ENCODE assay signal across 25 mouse cellular contexts in the genomic region with DNA sequence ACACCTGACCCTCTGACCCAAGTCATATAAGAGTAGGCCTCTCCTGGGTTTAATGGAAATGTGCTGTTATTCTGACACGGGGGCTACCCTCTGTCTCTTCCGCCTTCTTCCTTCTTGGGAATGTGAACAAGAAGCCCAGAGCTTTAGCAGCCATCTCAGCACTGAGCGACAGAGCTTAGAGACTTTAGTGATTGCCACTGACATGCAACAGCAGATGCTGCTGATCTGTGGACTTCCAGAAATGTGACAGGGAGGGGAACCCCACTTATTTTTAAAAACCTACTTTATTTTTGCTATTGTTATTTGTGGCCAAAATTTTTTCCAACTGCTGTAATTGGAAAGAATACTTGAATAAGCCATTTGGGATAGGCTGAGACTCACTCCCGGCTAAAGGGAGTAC.
DNase-seq lines count a peak whose midpoint lies in the region; ATAC-seq and TF ChIP-seq lines count a peak whose summit lies in the region.
"Had no signal": no experiment of that assay in that cellular context is flagged by ENCODE, and none has a peak within 500 bp of the region (broad histone marks: within the 10 kb centered on the region; RNA-seq: fewer than 3 reads in every experiment).

No protein-coding gene starts in this region.

- H3K9me3 ChIP-seq in intestine, embryonic 15.5 days: no peaks in the 10 kb centered on the region
- H3K9me3 ChIP-seq in intestine, postnatal 0 days (ENCODE audit: control insufficient read depth): no peaks in the 10 kb centered on the region
- no peaks in the 10 kb centered on the region for H3K9me3 ChIP-seq in lung, embryonic 15.5 days
- H3K9me3 ChIP-seq: embryonic facial prominence, embryonic 12.5 days; embryonic facial prominence, embryonic 15.5 days; forebrain, embryonic 10.5 days; forebrain, embryonic 12.5 days had no signal

- no peak overlapping the region for H3K4me3 ChIP-seq in intestine, embryonic 15.5 days (replicated peaks)
- H3K4me3 ChIP-seq in intestine, postnatal 0 days (ENCODE audit: low read depth, low read length): no peak overlapping the region
- no peak overlapping the region for H3K4me3 ChIP-seq in lung, embryonic 15.5 days
- no peak overlapping the region for H3K4me3 ChIP-seq in lung, adult 2 months (replicated peaks; ENCODE audit: extremely low read depth, low read depth, low read length)
- H3K4me3 ChIP-seq in myocyte: no peak overlapping the region
- H3K4me3 ChIP-seq: embryonic facial prominence, embryonic 12.5 days; embryonic facial prominence, embryonic 15.5 days; erythroblast, embryonic 14.5 days; forebrain, embryonic 10.5 days; forebrain, embryonic 12.5 days had no signal

- H3K79me2 ChIP-seq in myocyte (ENCODE audit: control insufficient read depth, insufficient read depth): peaks cover 13% of the 10 kb centered on the region

- no peak overlapping the region for H3ac ChIP-seq in myocyte (ENCODE audit: control insufficient read depth, insufficient read length)

- no peak overlapping the region for H3K27ac ChIP-seq in intestine, embryonic 15.5 days
- no peak overlapping the region for H3K27ac ChIP-seq in intestine, postnatal 0 days (ENCODE audit: low read depth, low read length)
- H3K27ac ChIP-seq in lung, embryonic 15.5 days: peak overlapping the region; percentile 22; the same call in 1 of the 2 replicates
- H3K27ac ChIP-seq: embryonic facial prominence, embryonic 12.5 days; forebrain, embryonic 10.5 days; forebrain, embryonic 12.5 days had no signal

- H3K4me1 ChIP-seq in intestine, embryonic 15.5 days (replicated peaks): peaks cover 6% of the 10 kb centered on the region
- no peaks in the 10 kb centered on the region for H3K4me1 ChIP-seq in intestine, postnatal 0 days (replicated peaks; ENCODE audit: control insufficient read depth, insufficient read depth, low read length)
- peaks cover 29% of the 10 kb centered on the region; the same call in 1 of the 2 replicates for H3K4me1 ChIP-seq in lung, embryonic 15.5 days
- H3K4me1 ChIP-seq in lung, adult 2 months (ENCODE audit: control insufficient read depth, insufficient read depth, low read length): no peaks in the 10 kb centered on the region

- no peaks in the 10 kb centered on the region for H3K27me3 ChIP-seq in intestine, embryonic 15.5 days (replicated peaks)
- H3K27me3 ChIP-seq in intestine, postnatal 0 days (replicated peaks; ENCODE audit: control insufficient read depth, insufficient read depth, low read length): no peaks in the 10 kb centered on the region
- H3K27me3 ChIP-seq in lung, embryonic 15.5 days: no peaks in the 10 kb centered on the region
- H3K27me3 ChIP-seq in myocyte (ENCODE audit: control insufficient read depth, insufficient read depth, insufficient read length): no peaks in the 10 kb centered on the region
- H3K27me3 ChIP-seq: embryonic facial prominence, embryonic 12.5 days; embryonic facial prominence, embryonic 15.5 days; forebrain, embryonic 12.5 days had no signal

- no peak overlapping the region for H3K9ac ChIP-seq in intestine, embryonic 15.5 days
- no peak overlapping the region for H3K9ac ChIP-seq in intestine, postnatal 0 days (ENCODE audit: low read depth, low read length)
- H3K9ac ChIP-seq in lung, embryonic 15.5 days: no peak overlapping the region
- H3K9ac ChIP-seq: embryonic facial prominence, embryonic 12.5 days; embryonic facial prominence, embryonic 15.5 days; forebrain, embryonic 12.5 days had no signal

- no peak for TF ChIP-seq POLR2A in lung, adult 2 months (IDR thresholded peaks at IDR 0.05; ENCODE audit: borderline replicate concordance, extremely low read depth, low read depth, low read length)
- no peak for TF ChIP-seq POLR2A in myocyte (IDR thresholded peaks at IDR 0.05; ENCODE audit: insufficient read length, low read depth)

- WGBS in intestine, embryonic 15.5 days: 79% methylated on average over 4 of the region's 4 CpGs
- WGBS in intestine, postnatal 0 days: 80% methylated on average over 4 of the region's 4 CpGs
- WGBS in lung, embryonic 15.5 days: 73% methylated on average over 4 of the region's 4 CpGs
- WGBS in lung, adult 2 months: 63% methylated on average over 4 of the region's 4 CpGs

- ATAC-seq in intestine, embryonic 15.5 days: peak; percentile 4; the same call in 1 of the 2 replicates
- no peak for ATAC-seq in intestine, postnatal 0 days
- ATAC-seq in lung, embryonic 15.5 days (ENCODE audit: borderline replicate concordance, extremely low read depth, low FRiP score, low TSS enrichment): no peak
- ATAC-seq: forebrain, embryonic 14.5 days; forebrain, embryonic 16.5 days had no signal

- no peak overlapping the region for H3K4me2 ChIP-seq in intestine, embryonic 15.5 days (replicated peaks)
- no peak overlapping the region for H3K4me2 ChIP-seq in intestine, postnatal 0 days (replicated peaks; ENCODE audit: low read depth)
- no peak overlapping the region for H3K4me2 ChIP-seq in lung, embryonic 15.5 days
- no peak overlapping the region for H3K4me2 ChIP-seq in myocyte (ENCODE audit: low read depth)
- H3K4me2 ChIP-seq: embryonic facial prominence, embryonic 12.5 days; embryonic facial prominence, embryonic 15.5 days; forebrain, embryonic 12.5 days had no signal

- peak; percentile 73 for DNase-seq in heart, adult 11 months
- DNase-seq in heart, adult 8-10 months (ENCODE audit: low spot score): no peak
- DNase-seq in lung, adult 2 months: no peak
- no peak for DNase-seq in thymus, postnatal 25 days
- DNase-seq: adrenal gland, adult 2 months; adrenal gland, postnatal 10 days; adrenal gland, postnatal 25 days; cerebellum, adult 11 months; cerebellum, adult 18-20 months; cerebellum, adult 8-10 months; cerebellum, adult 9-11 months; cerebellum, postnatal 14 days; cerebellum, postnatal 36 days; embryo, embryonic 11 days had no signal

- no peak for TF ChIP-seq CTCF in intestine, postnatal 0 days (IDR thresholded peaks at IDR 0.05; ENCODE audit: low read depth)
- TF ChIP-seq CTCF in lung, adult 2 months (IDR thresholded peaks at IDR 0.05; ENCODE audit: insufficient read depth, low read length): no peak

- no peaks in the 10 kb centered on the region for H3K36me3 ChIP-seq in intestine, embryonic 15.5 days
- no peaks in the 10 kb centered on the region for H3K36me3 ChIP-seq in intestine, postnatal 0 days (ENCODE audit: control insufficient read depth, insufficient read depth)
- no peaks in the 10 kb centered on the region for H3K36me3 ChIP-seq in lung, embryonic 15.5 days
- H3K36me3 ChIP-seq in myocyte (ENCODE audit: control insufficient read depth, insufficient read depth): no peaks in the 10 kb centered on the region
- H3K36me3 ChIP-seq: embryonic facial prominence, embryonic 12.5 days; forebrain, embryonic 10.5 days; forebrain, embryonic 12.5 days had no signal

TF ChIP-seq in myocyte, 11 proteins besides CTCF, POLR2A, EP300 and RAD21:
- peak; percentile 50 to 98 (median 70) for TF ChIP-seq MYOD1 (IDR thresholded peaks at IDR 0.05; ENCODE audit: control insufficient read depth in 1 of 3, insufficient read length in 2 of 3, low read depth in 2 of 3)
- no peak for TF ChIP-seq POLR2AphosphoS2 (IDR thresholded peaks at IDR 0.05; ENCODE audit: insufficient read length, low read depth)
